Mouse (Mus musculus) limb, embryonic 10.5 days (tissue): ENCODE data around the gene Il9r. TPM values are rescaled to one million over a fixed set of nuclear protein-coding genes. Genes with fewer than 3 reads are reported as not detected.
"Not testable (repeated sequence)": the region's sequence is repeated elsewhere in the genome, so short reads cannot be mapped to it uniquely, and the experiment has no call there.

Source experiments
- DNase-seq: peaks from one replicate; pipeline ENCODE4 v3.0.0-alpha.2; 2017; ENCODE audit warnings: low spot score
- H3K27ac ChIP-seq: fragments of 300-500 bp; sonication (generic); 2 replicates; pipeline ENCODE4 v1.5.1; 2016; ENCODE audit warnings: mild to moderate bottlenecking
- H3K27me3 ChIP-seq: fragments of 300-500 bp; sonication (generic); 2 replicates; pipeline ENCODE4 v1.6.1; 2016; ENCODE audit warnings: low read depth, mild to moderate bottlenecking; ENCODE audit not compliant: poor library complexity, severe bottlenecking
- H3K36me3 ChIP-seq: fragments of 300-500 bp; sonication (generic); 2 replicates; pipeline ENCODE4 v1.6.1; 2016; ENCODE audit warnings: mild to moderate bottlenecking, moderate library complexity
- H3K4me1 ChIP-seq: fragments of 300-500 bp; sonication (generic); 2 replicates; pipeline ENCODE4 v1.6.1; 2016
- H3K4me3 ChIP-seq: fragments of 300-500 bp; sonication (generic); 2 replicates; pipeline ENCODE4 v1.5.1; 2016; ENCODE audit warnings: mild to moderate bottlenecking, moderate library complexity
- H3K9me3 ChIP-seq: fragments of 300-500 bp; sonication (generic); replicated peaks from 2 replicates; pipeline ENCODE4 v1.6.1; 2016; ENCODE audit warnings: mild to moderate bottlenecking
- WGBS: fragments of 180-500 bp; shearing (Covaris S2); methylation state at CpG from one replicate; pipeline ENCODE4 v1.1.7; 2016; 5-methylcytosine and 5-hydroxymethylcytosine counted together
- polyA plus RNA-seq: library from polyadenylated mRNA; unstranded; fragments of >200 nt; fragmentation: Nextera tagmentation; extraction: Ambion mirVana; gene quantifications from 2 replicates; pipeline ENCODE4 v1.2.1, GENCODE M21; 2016

The Il9r gene
- polyA plus RNA-seq, 1 experiment from 2014 or later = not detected

- Histone ChIP-seq H3K36me3 (peaks cover 36% of the 10 kb centered on the region), H3K27ac (peak within 1 kb of the TSS; percentile 83), H3K4me1 (peaks cover 17% of the 10 kb centered on the region), H3K27me3 (peaks cover 4% of the 10 kb centered on the region; the same call in 1 of the 2 replicates), H3K4me3 (peak within 1 kb of the TSS; percentile 75), H3K9me3 (no peaks in the 10 kb centered on the region)
- under 1% methylated on average over 52 of the region's 52 CpGs for WGBS
- peak; percentile 94 for DNase-seq
Observed at GRCm38 (mm10) chr11:32205058-32205873, 5.2 kb upstream of the Il9r start, which contains the start of gene Snrnp25. Gene Snrnp25, plus strand, starts transcription at chr11:32205415.

GRCm38 (mm10) chr11:32201922-32202685, 2.0 kb upstream of the Il9r start:
- Histone ChIP-seq H3K4me1 (peaks cover 23% of the 10 kb centered on the region), H3K36me3 (peaks cover 4% of the 10 kb centered on the region), H3K4me3 (no peak overlapping the region), H3K27me3 (peaks cover 18% of the 10 kb centered on the region), H3K9me3 (no peaks in the 10 kb centered on the region), H3K27ac (no peak overlapping the region)
- no peak for DNase-seq
- 87% methylated on average over 11 of the region's 11 CpGs for WGBS

- H3K4me3 ChIP-seq, DNase-seq, H3K27ac ChIP-seq, H3K9me3 ChIP-seq, H3K36me3 ChIP-seq: not testable (repeated sequence)
- 67% methylated on average over 1 of the region's 1 CpGs for WGBS
- Histone ChIP-seq H3K4me1 (peaks cover 16% of the 10 kb centered on the region), H3K27me3 (peaks cover 23% of the 10 kb centered on the region)
Observed at GRCm38 (mm10) chr11:32200992-32201391, 913 bp upstream of the Il9r start.

- Histone ChIP-seq H3K36me3 (no peaks in the 10 kb centered on the region), H3K4me1 (peaks cover 6% of the 10 kb centered on the region), H3K4me3 (no peak overlapping the region), H3K27ac (no peak overlapping the region; the same call in 1 of the 2 replicates), H3K9me3 (no peaks in the 10 kb centered on the region), H3K27me3 (peaks cover 31% of the 10 kb centered on the region)
- DNase-seq = no peak
- WGBS = 54% methylated on average over 6 of the region's 6 CpGs
Observed at GRCm38 (mm10) chr11:32199230-32199629, 849 bp downstream of the Il9r start.

GRCm38 (mm10) chr11:32198256-32198955, 1.7 kb downstream of the Il9r start:
- Histone ChIP-seq H3K27me3 (peaks cover 30% of the 10 kb centered on the region), H3K27ac (no peak overlapping the region), H3K36me3 (no peaks in the 10 kb centered on the region), H3K4me1 (peaks cover 6% of the 10 kb centered on the region), H3K9me3 (no peaks in the 10 kb centered on the region), H3K4me3 (no peak overlapping the region)
- 69% methylated on average over 14 of the region's 14 CpGs for WGBS
- DNase-seq = no peak

- H3K9me3 ChIP-seq = no peaks in the 10 kb centered on the region
- H3K36me3 ChIP-seq = no peaks in the 10 kb centered on the region
- peaks cover 11% of the 10 kb centered on the region for H3K4me1 ChIP-seq
- H3K4me3 ChIP-seq = no peak overlapping the region
- peaks cover 28% of the 10 kb centered on the region for H3K27me3 ChIP-seq
- DNase-seq = no peak
- 29% methylated on average over 3 of the region's 3 CpGs for WGBS
- no peak overlapping the region for H3K27ac ChIP-seq
Observed at GRCm38 (mm10) chr11:32197766-32198165, 2.3 kb downstream of the Il9r start.

- Histone ChIP-seq H3K36me3 (no peaks in the 10 kb centered on the region), H3K9me3 (no peaks in the 10 kb centered on the region), H3K27ac (no peak overlapping the region), H3K4me1 (peaks cover 16% of the 10 kb centered on the region), H3K27me3 (peaks cover 28% of the 10 kb centered on the region), H3K4me3 (no peak overlapping the region)
- 73% methylated on average over 6 of the region's 6 CpGs for WGBS
- no peak for DNase-seq
Observed at GRCm38 (mm10) chr11:32196727-32197126, 3.4 kb downstream of the Il9r start.

GRCm38 (mm10) chr11:32195867-32196540, 4.1 kb downstream of the Il9r start:
- WGBS = 40% methylated on average over 11 of the region's 11 CpGs
- no peaks in the 10 kb centered on the region for H3K9me3 ChIP-seq
- H3K4me3 ChIP-seq = no peak overlapping the region
- H3K27me3 ChIP-seq = peaks cover 28% of the 10 kb centered on the region
- H3K27ac ChIP-seq = no peak overlapping the region
- DNase-seq = no peak
- peaks cover 16% of the 10 kb centered on the region for H3K4me1 ChIP-seq
- no peaks in the 10 kb centered on the region for H3K36me3 ChIP-seq

- no peaks in the 10 kb centered on the region for H3K36me3 ChIP-seq
- no peak overlapping the region for H3K4me3 ChIP-seq
- no peaks in the 10 kb centered on the region for H3K9me3 ChIP-seq
- peaks cover 28% of the 10 kb centered on the region for H3K27me3 ChIP-seq
- no peak overlapping the region for H3K27ac ChIP-seq
- DNase-seq = no peak
- WGBS = 87% methylated on average over 5 of the region's 5 CpGs
- H3K4me1 ChIP-seq = peaks cover 19% of the 10 kb centered on the region
Observed at GRCm38 (mm10) chr11:32194626-32195025, 5.5 kb downstream of the Il9r start.

GRCm38 (mm10) chr11:32194086-32194485, 6.0 kb downstream of the Il9r start:
- no peak overlapping the region for H3K27ac ChIP-seq
- no peaks in the 10 kb centered on the region for H3K9me3 ChIP-seq
- peaks cover 15% of the 10 kb centered on the region for H3K4me1 ChIP-seq
- no peak for DNase-seq
- no peaks in the 10 kb centered on the region for H3K36me3 ChIP-seq
- no peak overlapping the region for H3K4me3 ChIP-seq
- peaks cover 28% of the 10 kb centered on the region for H3K27me3 ChIP-seq
- 85% methylated on average over 10 of the region's 10 CpGs for WGBS

- Histone ChIP-seq H3K4me1 (peaks cover 13% of the 10 kb centered on the region), H3K36me3 (no peaks in the 10 kb centered on the region), H3K27ac (no peak overlapping the region), H3K9me3 (no peaks in the 10 kb centered on the region), H3K27me3 (peaks cover 23% of the 10 kb centered on the region), H3K4me3 (no peak overlapping the region)
- WGBS = 86% methylated on average over 10 of the region's 10 CpGs
- no peak for DNase-seq
Observed at GRCm38 (mm10) chr11:32193156-32193555, 6.9 kb downstream of the Il9r start.

GRCm38 (mm10) chr11:32190603-32191110, 9.4 kb downstream of the Il9r start:
- no peaks in the 10 kb centered on the region for H3K9me3 ChIP-seq
- no peak overlapping the region for H3K4me3 ChIP-seq
- H3K36me3 ChIP-seq = no peaks in the 10 kb centered on the region
- no peak for DNase-seq
- 0 out of 2 replicates have a peak, but pooled peaks cover 8% of the 10 kb centered on the region for H3K27me3 ChIP-seq
- H3K4me1 ChIP-seq = peaks cover 13% of the 10 kb centered on the region
- H3K27ac ChIP-seq = peak overlapping the region; percentile 42
- WGBS = 84% methylated on average over 13 of the region's 13 CpGs
